Mouse (Mus musculus): ENCODE data around the gene Evx2. TPM values are rescaled to one million over a fixed set of nuclear protein-coding genes. Genes with fewer than 3 reads are reported as not detected.

Evx2 gene
- not detected in 2 replicates for polyA plus RNA-seq (2014; fragmentation: Nextera tagmentation; extraction: Ambion mirVana)

DNA sequence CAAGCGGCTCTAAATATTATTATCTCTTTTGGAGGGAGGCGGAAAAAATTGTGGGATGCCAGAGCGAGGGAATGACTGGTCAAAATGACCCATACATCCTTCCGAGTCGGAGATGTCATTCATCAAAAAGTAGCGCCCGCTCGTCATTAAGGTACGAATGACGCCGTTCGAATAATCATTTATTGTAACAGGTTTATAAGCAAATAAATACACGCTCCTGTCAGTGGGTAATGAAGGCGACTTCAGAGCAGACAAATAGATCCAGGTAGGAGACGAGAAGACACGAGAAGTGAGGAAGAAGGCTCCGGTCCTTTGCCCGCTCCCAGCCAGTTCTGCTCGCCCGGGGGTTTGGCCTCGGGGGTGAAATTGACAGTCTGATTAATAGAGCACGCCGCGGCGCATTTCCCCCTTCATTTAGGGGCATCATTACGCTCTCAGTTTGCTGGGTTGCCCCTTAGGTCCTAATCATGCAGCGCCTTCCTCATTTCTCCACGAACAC, at the start of gene Evx2:
Gene Evx2, minus strand, starts transcription at position 51 of the 499 bp plus-strand sequence.
- WGBS (ENCODE audit: insufficient replicate concordance): 2% methylated on average over 28 of the region's 28 CpGs
- Histone ChIP-seq H3K27ac (ENCODE audit: low read depth, low read length) (no peak within 1 kb of the TSS), H3K4me2 (no peak within 1 kb of the TSS), H3K4me3 (ENCODE audit: low read depth, low read length) (no peak within 1 kb of the TSS), H3K36me3 (ENCODE audit: control insufficient read depth, insufficient read depth, low read length) (no peaks in the 10 kb centered on the region), H3K9me3 (replicated peaks; ENCODE audit: control insufficient read depth, low read length) (no peaks in the 10 kb centered on the region), H3K27me3 (ENCODE audit: control insufficient read depth, insufficient read depth, low read length) (peaks cover 96% of the 10 kb centered on the region), H3K9ac (ENCODE audit: low read depth, low read length) (no peak within 1 kb of the TSS), H3K4me1 (ENCODE audit: control insufficient read depth, insufficient read depth, low read length) (peaks cover 4% of the 10 kb centered on the region; the same call in 1 of the 2 replicates)
- no peak for ATAC-seq (replicated peaks; ENCODE audit: insufficient number of reproducible peaks, low FRiP score, low TSS enrichment)

DNA sequence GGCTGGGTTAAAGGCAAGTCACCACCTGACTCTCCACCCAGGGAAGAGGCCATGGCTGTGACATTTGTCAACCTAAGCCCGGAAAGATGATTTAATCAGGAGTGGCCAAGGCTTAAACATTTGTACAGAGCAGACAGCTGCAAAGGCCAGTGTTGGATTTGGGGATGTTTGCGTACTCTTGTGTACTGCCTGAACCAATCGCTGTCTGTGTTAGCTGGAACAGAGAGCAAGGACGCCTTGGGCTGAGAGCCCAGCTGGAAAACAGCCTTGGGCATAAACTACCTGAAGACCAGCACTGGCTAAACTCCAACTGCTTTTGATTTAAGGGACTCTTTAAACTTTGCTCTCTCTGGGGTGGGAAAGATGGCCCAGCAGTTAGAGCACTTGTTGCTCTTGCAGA, 49.3 kb upstream of the Evx2 start:
- H3K4me2 ChIP-seq: no peak overlapping the region
- WGBS (ENCODE audit: insufficient replicate concordance): 20% methylated on average over 4 of the region's 4 CpGs

DNA sequence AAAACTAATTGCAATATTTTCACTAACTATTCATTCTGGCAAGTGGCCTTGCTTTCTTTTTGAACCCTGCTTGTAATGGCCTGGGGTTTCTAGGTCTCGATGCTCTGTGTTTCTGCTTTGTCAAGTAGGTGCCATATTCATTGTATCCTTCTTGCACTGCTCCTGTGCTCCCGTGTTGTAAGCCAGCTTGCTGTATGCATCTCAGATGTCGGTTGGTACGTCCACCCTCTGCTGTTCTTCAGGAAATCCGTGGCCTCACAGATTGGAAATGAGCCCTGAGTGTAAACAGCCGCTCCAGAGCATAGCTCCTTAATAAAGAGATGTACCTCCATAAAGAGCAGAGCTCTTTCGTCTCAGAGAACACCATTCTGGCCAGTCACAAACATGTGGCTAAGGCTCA, 48.2 kb upstream of the Evx2 start:
- H3K27me3 ChIP-seq (ENCODE audit: control insufficient read depth, insufficient read depth, low read length): peaks cover 93% of the 10 kb centered on the region
- no peak overlapping the region for H3K27ac ChIP-seq (ENCODE audit: low read depth, low read length)
- no peak overlapping the region for H3K4me3 ChIP-seq (ENCODE audit: low read depth, low read length)
- H3K4me2 ChIP-seq: no peak overlapping the region
- peaks cover 8% of the 10 kb centered on the region for H3K4me1 ChIP-seq (ENCODE audit: control insufficient read depth, insufficient read depth, low read length)
- H3K9ac ChIP-seq (ENCODE audit: low read depth, low read length): no peak overlapping the region
- H3K9me3 ChIP-seq (replicated peaks; ENCODE audit: control insufficient read depth, low read length): no peaks in the 10 kb centered on the region
- 12% methylated on average over 7 of the region's 7 CpGs for WGBS (ENCODE audit: insufficient replicate concordance)
- no peaks in the 10 kb centered on the region for H3K36me3 ChIP-seq (ENCODE audit: control insufficient read depth, insufficient read depth, low read length)
- ATAC-seq (replicated peaks; ENCODE audit: insufficient number of reproducible peaks, low FRiP score, low TSS enrichment): no peak

More for the DNA sequence above, 49.3 kb upstream of the Evx2 start:
- Histone ChIP-seq H3K4me3 (ENCODE audit: low read depth, low read length) (no peak overlapping the region), H3K9ac (ENCODE audit: low read depth, low read length) (no peak overlapping the region), H3K27me3 (ENCODE audit: control insufficient read depth, insufficient read depth, low read length) (peaks cover 93% of the 10 kb centered on the region), H3K9me3 (replicated peaks; ENCODE audit: control insufficient read depth, low read length) (no peaks in the 10 kb centered on the region), H3K36me3 (ENCODE audit: control insufficient read depth, insufficient read depth, low read length) (no peaks in the 10 kb centered on the region), H3K27ac (ENCODE audit: low read depth, low read length) (no peak overlapping the region), H3K4me1 (ENCODE audit: control insufficient read depth, insufficient read depth, low read length) (peaks cover 8% of the 10 kb centered on the region)
- ATAC-seq (replicated peaks; ENCODE audit: insufficient number of reproducible peaks, low FRiP score, low TSS enrichment): no peak

DNA sequence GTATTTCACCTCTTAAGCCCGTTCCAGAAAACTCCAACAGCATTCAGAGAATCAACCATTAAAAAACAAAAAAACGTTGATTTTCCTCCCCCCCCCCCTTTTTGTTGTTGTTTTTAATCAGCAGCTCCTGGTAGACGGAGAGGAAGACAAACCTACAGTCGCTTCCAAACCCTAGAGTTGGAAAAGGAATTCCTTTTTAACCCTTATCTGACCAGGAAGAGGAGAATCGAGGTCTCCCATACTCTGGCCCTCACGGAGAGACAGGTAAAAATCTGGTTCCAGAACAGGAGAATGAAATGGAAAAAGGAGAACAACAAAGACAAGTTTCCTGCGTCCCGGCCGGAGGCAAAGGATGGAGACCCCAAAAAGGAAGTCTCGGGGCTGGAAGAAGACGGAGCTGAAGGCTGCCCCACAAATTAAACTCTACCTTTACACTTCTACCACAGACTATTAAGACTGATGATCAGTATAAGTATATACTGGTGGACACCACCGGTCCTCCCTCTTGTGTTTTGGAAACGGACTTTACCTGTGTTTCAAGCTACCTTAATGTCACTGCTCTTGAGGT, 47.1 kb upstream of the Evx2 start:
- Histone ChIP-seq H3K9me3 (replicated peaks; ENCODE audit: control insufficient read depth, low read length) (no peaks in the 10 kb centered on the region), H3K4me3 (ENCODE audit: low read depth, low read length) (no peak overlapping the region), H3K4me2 (no peak overlapping the region), H3K4me1 (ENCODE audit: control insufficient read depth, insufficient read depth, low read length) (peaks cover 3% of the 10 kb centered on the region), H3K27ac (ENCODE audit: low read depth, low read length) (no peak overlapping the region), H3K9ac (ENCODE audit: low read depth, low read length) (no peak overlapping the region), H3K27me3 (ENCODE audit: control insufficient read depth, insufficient read depth, low read length) (peaks cover 92% of the 10 kb centered on the region), H3K36me3 (ENCODE audit: control insufficient read depth, insufficient read depth, low read length) (no peaks in the 10 kb centered on the region)
- 2% methylated on average over 13 of the region's 13 CpGs for WGBS (ENCODE audit: insufficient replicate concordance)
- ATAC-seq (replicated peaks; ENCODE audit: insufficient number of reproducible peaks, low FRiP score, low TSS enrichment): no peak

DNA sequence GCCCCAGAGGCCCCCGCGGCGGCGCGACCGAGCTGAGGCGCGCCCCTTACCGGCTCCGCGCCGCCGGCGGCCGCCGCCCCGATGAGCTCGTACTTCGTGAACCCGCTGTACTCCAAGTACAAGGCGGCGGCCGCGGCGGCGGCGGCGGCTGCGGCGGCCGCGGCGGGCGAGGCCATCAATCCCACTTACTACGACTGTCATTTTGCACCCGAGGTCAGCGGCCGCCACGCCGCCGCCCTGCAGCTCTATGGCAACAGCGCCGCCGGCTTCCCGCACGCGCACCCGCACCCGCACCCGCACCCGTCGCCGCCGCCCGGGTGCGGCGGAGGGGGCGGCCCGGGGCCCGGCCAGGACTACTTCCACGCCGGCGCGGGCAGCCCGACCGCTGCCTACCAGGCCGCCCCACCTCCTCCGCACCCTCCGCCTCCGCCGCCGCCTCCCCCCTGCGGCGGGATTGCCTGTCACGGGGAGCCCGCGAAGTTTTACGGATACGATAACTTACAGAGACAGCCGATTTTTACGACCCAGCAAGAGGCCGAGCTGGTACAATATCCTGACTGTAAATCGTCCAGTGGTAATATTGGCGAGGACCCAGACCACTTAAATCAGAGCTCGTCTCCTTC, 46.2 kb upstream of the Evx2 start:
- Histone ChIP-seq H3K36me3 (ENCODE audit: control insufficient read depth, insufficient read depth, low read length) (no peaks in the 10 kb centered on the region), H3K27me3 (ENCODE audit: control insufficient read depth, insufficient read depth, low read length) (peaks cover 94% of the 10 kb centered on the region), H3K4me3 (ENCODE audit: low read depth, low read length) (peak overlapping the region; percentile 49), H3K4me2 (peak overlapping the region; percentile 80), H3K9me3 (replicated peaks; ENCODE audit: control insufficient read depth, low read length) (no peaks in the 10 kb centered on the region), H3K9ac (ENCODE audit: low read depth, low read length) (peak overlapping the region; percentile 5; the same call in 1 of the 2 replicates), H3K27ac (ENCODE audit: low read depth, low read length) (no peak overlapping the region), H3K4me1 (ENCODE audit: control insufficient read depth, insufficient read depth, low read length) (peaks cover 3% of the 10 kb centered on the region)
- peak; percentile 35; the same call in 1 of the 2 replicates for ATAC-seq (replicated peaks; ENCODE audit: insufficient number of reproducible peaks, low FRiP score, low TSS enrichment)
- under 1% methylated on average over 55 of the region's 85 CpGs for WGBS (ENCODE audit: insufficient replicate concordance)

DNA sequence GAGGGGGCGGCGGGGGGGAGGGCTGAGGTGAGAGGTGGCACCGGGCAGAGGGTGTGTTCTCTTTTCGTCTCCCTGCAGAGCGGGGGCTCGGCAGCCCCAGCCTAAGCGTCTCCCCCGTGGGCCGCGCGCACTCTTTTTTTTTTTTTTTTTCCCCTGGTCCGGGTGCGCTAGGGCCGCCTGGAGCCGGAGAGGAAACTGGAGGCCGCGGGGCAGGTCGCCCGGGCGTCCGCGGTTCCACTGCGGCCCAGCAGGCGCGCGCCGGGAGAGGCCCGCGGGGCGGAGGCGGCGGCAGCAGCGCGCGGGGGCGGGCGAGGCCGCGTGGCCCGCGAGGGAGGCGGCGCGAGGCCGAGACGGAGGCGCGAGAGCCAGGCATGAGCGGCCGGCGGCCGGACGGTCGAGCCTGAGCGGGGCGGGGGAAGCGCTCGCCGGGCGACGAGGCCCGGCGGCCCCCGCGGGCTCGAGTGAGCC, 45.7 kb upstream of the Evx2 start:
- Histone ChIP-seq H3K27ac (ENCODE audit: low read depth, low read length) (no peak overlapping the region), H3K9me3 (replicated peaks; ENCODE audit: control insufficient read depth, low read length) (no peaks in the 10 kb centered on the region), H3K27me3 (ENCODE audit: control insufficient read depth, insufficient read depth, low read length) (peaks cover 94% of the 10 kb centered on the region), H3K4me2 (peak overlapping the region; percentile 80), H3K36me3 (ENCODE audit: control insufficient read depth, insufficient read depth, low read length) (no peaks in the 10 kb centered on the region), H3K4me3 (ENCODE audit: low read depth, low read length) (peak overlapping the region; percentile 49), H3K9ac (ENCODE audit: low read depth, low read length) (peak overlapping the region; percentile 5; the same call in 1 of the 2 replicates), H3K4me1 (ENCODE audit: control insufficient read depth, insufficient read depth, low read length) (peaks cover 3% of the 10 kb centered on the region)
- under 1% methylated on average over 45 of the region's 66 CpGs for WGBS (ENCODE audit: insufficient replicate concordance)
- ATAC-seq (replicated peaks; ENCODE audit: insufficient number of reproducible peaks, low FRiP score, low TSS enrichment): no peak

DNA sequence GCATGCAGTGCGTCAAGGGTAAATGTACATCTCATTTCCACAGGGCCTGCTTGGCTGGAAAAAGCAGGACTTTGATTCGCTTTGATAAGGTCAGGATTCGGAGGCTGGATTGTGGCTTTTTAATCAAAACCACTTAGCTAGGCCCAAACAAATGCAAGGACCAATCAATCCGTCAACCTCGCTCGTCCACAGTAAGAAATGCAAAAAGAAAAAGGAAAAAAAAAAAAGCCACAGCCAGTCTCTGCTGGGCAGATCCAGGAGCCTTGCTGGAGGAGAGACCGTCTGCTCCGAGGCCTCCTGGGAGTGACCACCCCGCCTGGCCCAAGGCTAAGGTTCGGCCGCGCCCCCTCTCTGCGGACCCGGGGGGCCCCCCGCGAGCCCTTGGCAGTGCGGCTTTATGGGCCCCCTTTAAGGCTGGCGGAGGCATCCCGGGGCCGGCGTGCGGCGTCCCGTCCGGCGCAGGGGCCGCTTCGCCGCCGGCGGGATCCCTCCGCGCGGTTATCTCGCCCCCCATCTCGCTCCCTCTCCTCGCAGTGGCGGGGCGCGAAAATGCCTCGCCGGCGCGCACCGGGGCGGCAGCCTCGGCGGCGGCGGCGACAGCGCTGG, 45.1 kb upstream of the Evx2 start, which contains the start of gene Hoxd8:
Gene Hoxd8, plus strand, starts transcription at position 223 of the 606 bp plus-strand sequence.
- Histone ChIP-seq H3K27ac (ENCODE audit: low read depth, low read length) (no peak within 1 kb of the TSS), H3K27me3 (ENCODE audit: control insufficient read depth, insufficient read depth, low read length) (peaks cover 94% of the 10 kb centered on the region), H3K9me3 (replicated peaks; ENCODE audit: control insufficient read depth, low read length) (no peaks in the 10 kb centered on the region), H3K4me2 (peak within 1 kb of the TSS; percentile 80), H3K36me3 (ENCODE audit: control insufficient read depth, insufficient read depth, low read length) (no peaks in the 10 kb centered on the region), H3K4me1 (ENCODE audit: control insufficient read depth, insufficient read depth, low read length) (peaks cover 3% of the 10 kb centered on the region), H3K4me3 (ENCODE audit: low read depth, low read length) (peak within 1 kb of the TSS; percentile 49), H3K9ac (ENCODE audit: low read depth, low read length) (peak within 1 kb of the TSS; percentile 5; the same call in 1 of the 2 replicates)
- ATAC-seq (replicated peaks; ENCODE audit: insufficient number of reproducible peaks, low FRiP score, low TSS enrichment): no peak
- 1% methylated on average over 37 of the region's 52 CpGs for WGBS (ENCODE audit: insufficient replicate concordance)

DNA sequence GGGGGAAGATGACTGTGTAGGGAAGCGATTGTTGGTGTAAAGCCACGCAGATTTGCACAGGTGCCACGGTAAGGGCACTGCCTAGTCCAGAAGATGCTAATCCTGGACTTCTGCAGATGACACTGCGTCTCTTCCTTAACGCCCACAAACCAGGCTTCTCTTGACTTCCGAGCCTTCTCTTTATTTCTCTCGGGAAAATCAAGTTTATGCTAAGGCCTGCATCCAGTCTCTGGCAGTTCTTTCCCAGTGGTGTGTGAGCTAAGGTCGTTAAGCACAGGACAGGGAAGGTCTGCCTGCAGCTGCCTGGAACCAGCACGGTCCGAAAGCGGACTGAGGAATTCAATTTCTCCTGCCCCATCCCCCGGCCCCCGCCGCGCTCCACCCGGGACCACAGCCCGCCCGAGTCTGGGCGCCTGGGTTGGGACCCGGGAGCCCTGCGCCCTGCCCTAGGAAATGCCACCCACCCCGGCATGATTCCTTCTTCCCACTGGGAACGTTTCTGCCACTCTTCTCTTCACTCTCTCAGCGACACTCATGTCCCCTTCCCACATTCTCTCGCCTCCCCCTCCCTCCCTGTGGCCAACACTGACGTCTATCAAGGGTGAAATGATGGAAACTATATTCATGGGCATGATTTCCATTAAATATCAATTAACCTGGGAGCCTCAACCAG, 44.5 kb upstream of the Evx2 start:
- Histone ChIP-seq H3K9me3 (replicated peaks; ENCODE audit: control insufficient read depth, low read length) (no peaks in the 10 kb centered on the region), H3K4me2 (no peak overlapping the region), H3K27ac (ENCODE audit: low read depth, low read length) (no peak overlapping the region), H3K4me1 (ENCODE audit: control insufficient read depth, insufficient read depth, low read length) (peaks cover 3% of the 10 kb centered on the region), H3K4me3 (ENCODE audit: low read depth, low read length) (no peak overlapping the region; the same call in 1 of the 2 replicates), H3K9ac (ENCODE audit: low read depth, low read length) (no peak overlapping the region), H3K27me3 (ENCODE audit: control insufficient read depth, insufficient read depth, low read length) (peaks cover 94% of the 10 kb centered on the region), H3K36me3 (ENCODE audit: control insufficient read depth, insufficient read depth, low read length) (no peaks in the 10 kb centered on the region)
- WGBS (ENCODE audit: insufficient replicate concordance): 1% methylated on average over 26 of the region's 26 CpGs
- no peak for ATAC-seq (replicated peaks; ENCODE audit: insufficient number of reproducible peaks, low FRiP score, low TSS enrichment)
